Mouse (Mus musculus): ENCODE results near the gene Dusp5.

The Dusp5 gene

DNA sequence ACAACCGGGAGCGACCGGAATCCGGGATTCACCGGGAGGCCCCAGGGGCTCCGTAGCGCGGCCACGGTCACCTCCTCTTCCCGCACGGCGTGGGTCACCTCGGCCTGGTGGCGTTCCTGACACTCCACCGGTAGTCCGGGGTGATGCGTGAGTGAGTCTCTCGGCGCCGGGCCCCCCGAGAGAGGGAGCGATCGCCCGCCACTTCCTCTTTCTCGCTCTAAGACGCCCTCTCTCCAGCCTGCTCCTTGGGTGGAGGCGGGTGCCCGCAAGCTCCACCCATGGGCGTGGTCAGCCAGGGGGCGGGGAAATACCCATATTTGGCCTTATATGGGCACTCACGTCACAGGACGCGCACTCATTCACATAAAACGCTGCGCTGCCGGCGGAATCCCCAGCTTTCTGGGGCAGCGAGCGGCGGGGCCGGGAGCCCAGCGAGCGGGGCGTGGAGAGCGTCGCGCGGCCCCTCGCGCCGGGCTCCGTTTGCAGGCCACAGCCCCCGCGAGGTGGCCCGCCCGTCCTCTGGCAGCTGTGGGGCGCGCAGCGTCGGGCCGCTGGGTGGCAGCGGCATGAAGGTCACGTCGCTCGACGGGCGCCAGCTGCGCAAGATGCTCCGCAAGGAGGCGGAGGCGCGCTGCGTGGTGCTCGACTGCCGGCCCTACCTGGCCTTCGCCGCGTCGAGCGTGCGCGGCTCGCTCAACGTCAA lies at the start of gene Dusp5:
TSS of gene Dusp5 (plus strand) at position 358 of the 703 bp plus-strand sequence.
- DNase-seq (ENCODE audit: low read depth, low spot score), result peak; percentile 99

DNA sequence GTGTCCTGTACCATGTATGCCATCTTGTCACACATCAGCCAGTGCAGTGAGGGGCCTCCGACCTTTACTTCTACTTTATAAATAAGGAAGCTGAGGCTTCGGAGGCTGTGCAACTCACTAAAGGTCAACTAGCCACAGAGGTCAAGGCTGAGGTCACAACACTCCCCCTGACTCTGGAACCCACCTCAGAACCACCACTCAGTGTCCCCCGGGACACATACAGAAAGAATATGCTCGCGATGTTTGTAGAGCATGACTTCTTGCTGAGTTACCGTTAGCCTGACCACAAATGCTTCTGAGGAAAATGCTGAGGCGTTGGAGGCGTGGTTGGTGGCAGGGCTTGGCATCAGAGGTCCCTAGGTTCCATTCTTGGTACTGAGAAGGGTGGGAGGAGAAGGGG lies 49.3 kb upstream of the Dusp5 start:
- peak; percentile 58 for DNase-seq (ENCODE audit: low read depth, low spot score)

DNA sequence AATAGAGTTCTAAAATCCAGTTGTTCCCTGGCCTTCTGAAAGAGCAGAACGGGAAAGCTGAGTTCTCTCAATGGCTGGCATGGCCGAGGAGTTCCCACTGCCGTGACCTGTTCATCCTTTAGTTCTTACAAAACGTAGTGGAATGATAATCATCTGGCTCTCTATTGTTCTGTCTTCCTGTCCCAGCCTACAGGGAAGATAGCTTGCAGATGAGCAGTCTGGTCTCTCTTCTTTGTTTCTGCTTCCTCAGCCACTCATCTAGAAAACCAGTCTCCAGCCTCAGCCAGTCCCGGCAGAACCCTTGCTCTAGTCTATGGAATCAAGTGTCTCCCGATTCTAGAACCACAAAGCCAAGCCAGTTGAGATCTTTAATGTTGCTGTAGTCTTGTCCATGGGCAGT lies 46.8 kb upstream of the Dusp5 start:
- no peak for DNase-seq (ENCODE audit: low read depth, low spot score)

DNA sequence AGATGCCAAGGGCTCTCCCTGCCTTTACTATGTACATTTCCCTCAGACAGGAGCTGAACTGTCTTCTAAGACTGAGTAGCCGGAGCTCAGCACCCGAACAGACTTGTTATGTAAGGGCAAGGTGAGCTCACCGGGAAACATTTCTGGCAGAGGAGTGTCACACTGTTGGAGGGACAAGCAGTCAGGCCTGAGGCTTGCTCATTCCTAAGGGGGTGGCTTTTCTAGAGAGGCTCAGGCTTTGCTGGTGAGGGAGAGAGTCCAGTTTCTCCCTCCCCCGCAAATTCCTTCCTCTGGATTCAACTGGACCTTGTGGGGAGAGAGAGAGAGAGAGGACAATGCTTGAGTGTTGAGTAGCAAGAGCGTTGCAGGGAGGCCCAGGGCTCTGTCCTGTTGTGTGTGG lies 46.4 kb upstream of the Dusp5 start:
- no peak for DNase-seq (ENCODE audit: low read depth, low spot score)

DNA sequence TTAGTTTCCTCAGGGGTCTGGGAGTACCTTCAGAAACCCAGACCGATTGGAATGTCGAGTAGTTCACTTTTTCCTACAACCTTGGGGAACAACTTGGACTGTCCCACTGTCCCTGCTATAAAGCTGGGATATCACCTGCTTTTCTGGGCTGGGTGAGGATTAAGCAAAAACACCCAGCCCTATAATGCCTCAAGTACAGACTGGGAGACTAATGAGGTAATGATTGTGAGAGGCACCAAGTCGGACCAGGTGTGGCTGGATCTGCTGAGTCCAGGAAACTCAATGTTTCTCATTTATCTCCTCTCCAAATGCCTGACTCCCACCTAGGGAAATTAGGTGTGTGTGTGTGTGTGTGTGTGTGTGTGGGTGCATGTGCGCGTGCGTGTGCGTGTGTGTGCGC lies 44.9 kb upstream of the Dusp5 start:
- no peak for DNase-seq (ENCODE audit: low read depth, low spot score)

DNA sequence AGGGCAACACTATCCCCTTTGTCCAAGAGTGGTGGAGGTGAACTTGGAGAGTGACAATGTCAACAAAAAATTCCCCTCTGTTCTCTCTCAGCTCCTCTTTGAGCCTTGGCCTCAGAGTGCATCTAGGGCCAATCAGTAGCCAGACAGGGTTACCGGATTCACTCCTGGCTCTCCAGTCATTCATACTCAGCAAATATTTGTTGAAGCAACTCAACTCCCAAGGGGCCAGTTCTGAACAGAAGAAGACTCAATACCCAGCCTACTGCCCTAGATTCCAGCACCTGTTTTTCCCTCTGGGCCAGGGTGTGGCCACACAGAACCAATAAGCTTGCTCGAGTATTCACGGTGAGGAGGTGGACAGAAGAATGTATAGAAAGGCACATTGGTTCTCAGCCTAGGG lies 44.0 kb upstream of the Dusp5 start:
- DNase-seq (ENCODE audit: low read depth, low spot score), result no peak

DNA sequence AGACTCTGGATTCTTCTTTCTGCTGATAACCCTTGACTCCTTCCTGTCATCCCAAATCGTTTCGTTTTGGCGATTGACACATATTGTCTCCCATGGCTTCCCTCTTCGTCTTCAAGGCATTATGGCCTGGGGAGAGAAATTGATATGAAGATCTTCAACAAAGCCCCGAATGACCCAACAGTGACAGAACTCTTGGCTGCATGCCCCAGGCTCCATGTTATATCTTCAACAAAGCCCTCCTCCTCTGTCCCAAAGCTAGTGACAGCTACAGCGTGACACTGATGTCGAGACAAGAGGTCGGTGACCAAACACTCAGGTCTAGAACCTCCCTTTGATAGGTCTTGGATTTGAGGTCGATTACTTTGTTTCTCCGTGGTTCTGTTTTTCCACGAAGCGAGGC lies 39.7 kb upstream of the Dusp5 start:
- DNase-seq (ENCODE audit: low read depth, low spot score), result no peak

DNA sequence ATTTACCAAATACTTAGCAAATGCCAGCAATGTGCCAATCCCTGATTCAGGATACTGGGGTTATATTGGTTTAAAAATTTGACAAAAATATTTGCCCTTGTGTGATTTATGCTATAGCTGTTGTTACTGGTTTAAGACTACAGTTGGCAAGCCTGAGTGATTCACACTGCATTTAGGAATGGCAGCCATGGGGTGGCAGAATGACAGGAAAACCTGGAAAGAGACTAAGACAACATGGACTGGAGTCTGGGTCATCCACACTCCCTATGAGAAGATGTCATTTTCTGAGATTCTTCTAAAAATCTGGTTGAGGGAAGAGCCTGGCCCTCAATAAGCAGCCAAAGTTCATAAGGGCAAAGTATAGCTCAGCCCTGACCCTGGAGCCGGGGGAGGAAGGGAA lies 39.0 kb upstream of the Dusp5 start:
- no peak for DNase-seq (ENCODE audit: low read depth, low spot score)

DNA sequence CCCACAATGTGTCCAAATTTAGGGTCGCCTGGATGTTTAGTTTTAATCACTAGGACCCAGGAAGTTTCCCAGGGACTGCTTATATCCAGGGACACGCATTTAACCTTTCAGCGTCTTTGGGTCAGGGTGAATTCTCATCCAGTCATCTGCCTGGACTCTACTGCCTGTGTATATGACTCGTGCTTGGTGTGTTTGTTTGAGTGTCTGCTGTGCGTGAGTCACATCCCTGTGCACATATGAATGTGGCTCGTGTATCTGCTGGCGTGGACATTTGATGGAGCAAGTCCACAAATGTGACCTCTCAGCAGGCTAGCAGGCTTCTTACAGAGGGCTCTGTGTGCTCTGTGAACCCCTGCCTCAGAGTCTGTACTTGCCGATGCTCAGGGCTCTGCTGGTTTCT lies 38.0 kb upstream of the Dusp5 start:
- DNase-seq (ENCODE audit: low read depth, low spot score), result no peak

DNA sequence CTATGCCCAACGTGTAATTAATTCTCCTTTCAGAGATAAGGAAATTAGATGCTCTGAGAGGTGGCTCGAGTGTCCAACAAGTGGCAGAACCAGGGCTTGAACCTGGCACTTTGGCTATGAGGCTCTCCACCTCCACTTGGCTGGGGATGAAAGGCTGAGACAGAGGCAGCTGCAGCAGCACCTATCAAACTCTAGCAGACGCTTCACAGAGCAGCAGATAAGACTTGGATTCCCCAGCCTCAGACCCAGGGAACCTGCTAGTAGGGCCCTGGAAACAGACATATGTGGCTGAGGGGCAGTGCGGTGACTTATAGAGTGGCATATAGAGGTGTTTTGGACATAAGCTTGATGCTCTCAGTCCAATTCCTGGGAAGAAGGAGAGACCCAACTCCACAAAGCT lies 36.4 kb upstream of the Dusp5 start:
- DNase-seq (ENCODE audit: low read depth, low spot score), result no peak

DNA sequence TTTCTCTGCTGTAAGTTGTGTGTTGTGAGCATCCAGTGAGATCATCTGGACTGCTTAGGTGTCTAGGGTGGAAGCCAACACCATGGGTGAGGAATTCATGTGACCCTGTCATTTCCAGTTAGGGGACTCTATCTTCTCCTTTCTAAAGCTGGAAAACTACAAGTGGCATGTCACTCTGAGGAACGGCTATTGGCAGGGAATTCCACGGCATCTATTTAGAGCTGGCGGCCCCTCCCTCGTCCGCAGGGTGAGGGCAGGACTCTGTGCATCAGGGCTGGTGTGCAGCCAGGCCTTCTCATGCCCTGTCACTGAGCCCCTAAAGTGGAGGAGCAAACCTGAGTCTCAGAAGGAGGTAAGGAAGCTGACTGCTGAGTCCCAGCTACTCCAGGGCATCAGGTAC lies 35.0 kb upstream of the Dusp5 start:
- no peak for DNase-seq (ENCODE audit: low read depth, low spot score)

DNA sequence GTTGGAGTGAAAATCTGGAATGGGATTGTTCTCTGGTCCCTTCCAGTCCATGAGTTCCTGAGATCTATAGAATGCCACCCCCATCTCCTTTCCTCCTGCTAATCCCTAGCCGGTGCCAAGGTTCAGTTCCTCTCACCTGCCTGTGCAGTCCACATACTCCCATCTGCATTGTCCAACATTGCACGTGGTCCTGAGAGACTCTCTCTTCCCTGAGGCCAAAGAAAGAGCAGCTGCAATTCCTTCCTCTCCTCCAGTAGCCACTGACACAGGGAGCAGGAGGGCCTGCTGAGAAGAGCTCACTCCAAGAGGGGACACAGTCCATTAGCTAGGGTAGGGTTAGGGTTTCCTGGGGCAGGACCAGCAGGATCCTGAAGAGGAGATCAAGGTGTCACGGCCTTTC lies 31.0 kb upstream of the Dusp5 start:
- DNase-seq (ENCODE audit: low read depth, low spot score), result no peak

DNA sequence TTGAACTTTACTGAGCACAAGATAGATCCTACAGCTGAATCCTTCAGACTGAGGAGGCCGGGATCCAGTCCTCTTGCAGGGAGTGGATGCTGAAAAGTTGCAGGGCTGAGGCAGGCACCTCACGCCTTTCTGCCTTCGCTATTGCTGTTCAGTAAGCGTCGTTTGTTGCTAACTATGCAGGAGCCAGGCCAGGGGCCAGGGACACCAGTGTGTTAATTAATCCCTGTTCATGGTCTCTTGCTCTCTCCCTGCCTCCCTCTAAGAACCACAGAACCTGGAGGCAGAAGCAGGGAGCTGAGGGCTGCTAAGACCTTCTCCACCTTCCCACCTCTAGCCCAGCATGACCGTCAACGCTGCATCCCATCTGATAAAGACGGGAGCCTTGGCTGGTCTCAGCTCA lies 29.9 kb upstream of the Dusp5 start:
- no peak for DNase-seq (ENCODE audit: low read depth, low spot score)

DNA sequence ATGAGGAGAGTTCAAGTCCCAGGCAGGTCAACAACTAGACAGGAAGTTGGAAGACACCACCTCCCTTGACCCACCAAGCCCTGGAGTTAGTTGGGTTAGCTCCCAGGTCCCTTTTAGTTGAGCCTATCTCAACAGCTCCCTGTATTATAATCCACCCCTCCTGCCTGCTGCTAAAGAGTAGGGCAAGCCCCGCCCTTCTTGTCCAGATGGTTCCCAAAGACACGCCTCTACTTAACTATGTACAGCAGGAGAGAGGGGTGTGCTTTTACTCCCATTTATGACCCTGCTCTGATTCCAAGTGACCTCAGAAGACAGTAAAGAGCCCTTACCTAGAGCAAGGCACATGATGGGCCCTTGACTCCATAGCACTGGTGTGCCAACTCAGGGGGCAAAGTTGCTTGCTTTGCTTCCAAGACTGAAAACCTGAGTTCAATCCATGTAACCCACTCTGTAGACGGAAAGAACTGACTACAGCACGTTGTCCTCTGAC lies 29.4 kb upstream of the Dusp5 start:
- no peak for DNase-seq (ENCODE audit: low read depth, low spot score)

DNA sequence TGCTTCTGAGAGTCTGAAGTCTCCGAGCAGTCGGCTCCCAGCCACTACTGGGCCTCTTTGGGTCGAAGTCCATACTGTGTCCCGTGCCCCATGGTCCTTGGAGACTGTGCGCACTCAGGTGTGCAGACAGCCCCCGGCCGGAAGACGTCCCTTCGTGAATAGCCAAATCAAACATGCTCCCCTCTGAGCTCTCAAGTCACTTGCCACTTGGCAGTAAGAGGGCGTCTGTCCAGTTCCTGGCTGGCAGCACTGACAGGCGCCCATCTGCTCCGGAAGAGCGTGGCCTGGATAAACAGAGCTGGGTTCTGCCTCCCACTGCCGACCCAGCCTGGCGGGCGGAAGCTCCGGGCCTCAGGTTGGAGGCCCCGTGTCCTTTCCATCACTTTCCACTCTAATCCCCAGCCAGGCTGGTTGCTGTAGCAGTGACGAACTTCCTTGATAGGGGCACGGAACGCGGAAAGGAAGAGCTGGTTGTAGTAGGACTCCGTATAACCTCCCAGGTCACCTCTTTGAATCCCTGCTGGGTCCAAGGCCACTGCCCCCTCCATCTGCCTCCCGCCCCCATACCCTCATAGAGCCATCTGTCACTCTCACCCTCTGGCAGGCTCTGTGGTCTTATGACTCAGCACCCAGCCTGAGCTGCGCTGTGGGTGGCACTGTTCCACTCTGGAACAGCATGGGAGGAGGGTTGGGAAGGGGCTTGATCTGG lies 28.5 kb upstream of the Dusp5 start:
- DNase-seq (ENCODE audit: low read depth, low spot score), result no peak

DNA sequence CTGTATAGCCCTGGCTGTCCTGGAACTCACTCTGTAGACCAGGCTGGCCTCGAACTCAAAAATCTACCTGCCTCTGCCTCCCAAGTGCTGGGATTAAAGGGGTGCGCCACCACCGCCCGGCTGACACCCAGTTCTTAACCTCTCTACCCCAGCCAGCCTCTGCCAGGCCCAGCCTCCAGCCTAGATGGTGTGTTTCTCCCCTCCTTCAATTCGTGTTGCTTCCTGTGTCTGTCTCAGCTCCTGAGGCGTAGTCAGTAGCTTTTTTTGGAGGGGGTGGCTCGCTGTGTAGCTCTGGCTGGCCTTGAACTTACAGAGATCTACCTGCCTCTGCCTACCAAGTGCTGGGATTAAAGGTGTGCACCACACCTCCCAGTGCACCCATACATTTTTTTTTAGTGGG lies 27.7 kb upstream of the Dusp5 start:
- peak; percentile 56 for DNase-seq (ENCODE audit: low read depth, low spot score)

DNA sequence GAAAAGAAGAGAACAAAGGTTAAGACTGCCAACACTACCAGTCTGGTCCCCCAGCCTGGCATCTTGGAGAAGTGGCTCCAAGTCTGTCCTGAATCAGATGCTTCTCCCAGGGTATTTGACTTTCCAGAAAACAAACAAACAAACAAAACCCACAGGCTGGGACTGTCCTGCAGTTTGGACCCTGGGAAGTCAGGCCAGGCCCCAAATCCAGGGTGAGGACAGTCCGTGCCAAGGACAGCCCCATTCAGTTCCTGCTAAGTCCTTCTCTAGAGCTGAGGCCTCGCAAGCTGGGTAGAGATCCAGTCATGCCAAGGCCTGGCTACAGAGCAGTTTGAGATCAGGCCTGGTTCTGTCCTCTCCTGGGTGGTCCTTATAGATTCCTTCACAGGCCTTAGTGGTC lies 27.1 kb upstream of the Dusp5 start:
- DNase-seq (ENCODE audit: low read depth, low spot score), result no peak

DNA sequence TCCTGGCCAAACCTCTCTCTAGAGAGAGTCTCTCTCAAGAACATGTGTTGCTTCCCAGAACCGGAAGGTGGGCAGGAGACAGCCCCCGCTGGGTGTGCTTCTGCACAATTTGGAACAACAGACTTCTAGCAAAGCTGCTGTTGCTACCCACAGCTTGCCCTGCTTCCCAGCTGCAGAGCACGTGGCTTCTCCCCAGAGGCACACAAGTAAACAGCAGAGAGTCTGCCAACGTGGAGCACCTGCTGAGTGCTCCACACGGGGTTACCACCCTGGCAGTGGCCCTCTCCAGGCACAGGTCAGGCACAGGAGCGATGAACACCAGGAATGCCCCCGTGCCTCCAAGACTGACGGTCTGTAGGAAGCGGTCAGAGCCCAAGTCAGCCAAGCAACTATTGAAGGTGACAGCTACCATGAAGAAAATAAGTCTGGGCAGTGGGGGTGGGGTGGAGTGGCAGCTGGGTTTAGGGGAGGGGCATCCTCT lies 26.0 kb upstream of the Dusp5 start:
- DNase-seq (ENCODE audit: low read depth, low spot score), result peak; percentile 37

DNA sequence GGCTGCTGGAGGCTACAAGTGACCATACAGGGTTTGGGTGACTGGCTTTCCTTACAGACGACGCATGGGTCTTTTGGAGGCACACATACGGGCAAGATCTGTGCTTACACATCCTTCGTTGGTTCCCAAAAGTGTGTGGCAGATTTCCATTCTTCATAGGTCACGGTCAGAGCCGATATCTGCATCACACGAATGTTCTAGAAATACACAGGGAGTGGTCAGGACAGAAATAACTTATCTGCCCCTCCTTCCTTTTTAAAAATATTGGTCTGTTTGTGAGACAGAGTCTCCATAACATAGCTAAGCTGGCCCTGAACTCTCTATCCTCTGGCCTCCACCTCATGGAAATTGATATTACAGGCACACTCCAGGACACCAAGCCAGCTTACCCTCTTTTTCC lies 24.7 kb upstream of the Dusp5 start:
- DNase-seq (ENCODE audit: low read depth, low spot score), result no peak

DNA sequence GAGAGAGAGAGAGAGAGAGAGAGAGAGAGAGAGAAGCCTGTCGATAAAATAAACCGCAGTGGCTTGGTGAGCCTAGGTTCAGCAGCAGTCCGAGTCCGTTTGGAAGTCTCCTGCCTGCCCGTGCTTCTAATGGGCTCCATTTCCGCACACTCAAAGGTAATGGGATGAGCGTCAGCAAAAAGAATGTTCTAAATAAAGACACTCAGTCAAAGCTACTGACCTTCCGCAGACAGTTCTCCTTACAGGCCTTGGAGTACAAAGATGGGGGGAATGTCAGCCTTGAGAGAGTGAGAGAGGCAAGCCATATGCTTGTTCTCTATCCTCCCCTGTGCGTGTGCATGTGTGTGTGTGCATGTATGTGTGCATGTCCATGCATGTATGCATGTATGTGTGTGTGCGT lies 23.2 kb upstream of the Dusp5 start:
- DNase-seq (ENCODE audit: low read depth, low spot score), result no peak

DNA sequence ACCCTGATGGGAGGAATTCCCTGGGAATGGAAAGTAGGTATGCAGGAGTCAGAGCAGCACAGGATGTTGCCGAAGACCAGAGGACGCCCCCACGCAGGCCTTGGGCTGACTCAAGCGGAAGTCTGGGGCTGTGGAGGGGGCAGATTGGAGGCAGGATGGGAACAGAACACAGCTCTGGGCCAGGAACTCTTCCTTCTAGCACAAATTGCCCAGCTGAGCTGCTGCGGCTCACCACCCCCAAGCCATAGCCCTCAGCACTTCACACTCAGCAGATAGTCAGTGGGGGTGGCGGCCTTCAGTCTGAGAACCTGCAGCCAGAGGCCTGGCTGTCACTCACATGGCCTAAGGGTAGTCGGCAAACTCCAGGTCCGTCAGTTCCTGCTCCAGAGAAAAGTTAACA lies 21.4 kb upstream of the Dusp5 start:
- peak; percentile 60 for DNase-seq (ENCODE audit: low read depth, low spot score)

DNA sequence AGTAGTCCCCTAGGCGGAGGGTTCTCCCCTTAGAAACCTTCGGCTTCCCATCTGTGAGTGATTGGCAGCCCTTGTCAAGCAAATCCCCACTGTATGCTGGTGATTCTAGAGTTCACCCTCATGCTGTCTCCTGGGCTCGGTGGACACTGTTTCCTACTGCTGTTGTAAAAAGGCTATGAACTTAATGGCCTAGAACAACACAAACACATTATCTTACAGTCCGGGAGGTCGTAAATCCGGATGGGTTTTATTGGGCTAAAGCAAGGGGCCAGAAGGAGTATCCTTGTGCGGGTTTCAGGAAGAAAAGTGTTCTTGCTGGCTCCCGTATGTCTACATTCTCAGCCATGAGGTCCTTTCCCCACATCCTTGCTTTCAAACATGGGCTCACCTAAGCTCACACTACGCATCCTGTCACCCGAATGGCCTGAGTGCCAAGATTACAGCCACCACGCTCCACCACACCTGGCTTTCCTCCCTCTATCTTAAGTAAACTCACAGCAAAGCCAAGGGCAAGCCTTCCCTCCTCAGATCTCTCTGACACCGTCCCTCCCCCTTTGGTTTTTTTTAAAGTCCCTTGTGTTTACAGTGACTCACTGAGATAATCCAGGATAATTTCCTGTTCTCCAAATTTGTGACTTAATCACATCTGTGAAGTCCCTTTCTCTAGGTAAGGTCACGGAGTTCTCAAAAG lies 17.5 kb upstream of the Dusp5 start:
- no peak for DNase-seq (ENCODE audit: low read depth, low spot score)

Measured in CD4-positive, CD25-positive, alpha-beta regulatory T cell, adult 2 months (primary cell).